Mouse (Mus musculus): ENCODE measurements around the gene Id1.
A peak's percentile ranks its signal among the peaks of the same experiment; 100 is the strongest.

Gene Id1

GRCm38 (mm10) chr2:152736090-152736601 lies at the start of gene Id1:
Id1 (plus strand) TSS chr2:152736251.
- peak; percentile 98 for DNase-seq (ENCODE audit: low spot score)

GRCm38 (mm10) chr2:152686399-152686798 lies 49.7 kb upstream of the Id1 start:
- DNase-seq (ENCODE audit: low spot score), result no peak

GRCm38 (mm10) chr2:152686806-152687267 lies 49.2 kb upstream of the Id1 start, which contains the start of gene Mcts2:
Mcts2 (plus strand) TSS chr2:152687035.
- DNase-seq (ENCODE audit: low spot score), result peak; percentile 94

GRCm38 (mm10) chr2:152691564-152692217 lies 44.4 kb upstream of the Id1 start:
- peak; percentile 78 for DNase-seq (ENCODE audit: low spot score)

GRCm38 (mm10) chr2:152693233-152693632 lies 42.8 kb upstream of the Id1 start:
- peak; percentile 85 for DNase-seq (ENCODE audit: low spot score)

- no peak for DNase-seq (ENCODE audit: low spot score)
Measured at GRCm38 (mm10) chr2:152693735-152694134, 42.3 kb upstream of the Id1 start.

GRCm38 (mm10) chr2:152694708-152695107 lies 41.3 kb upstream of the Id1 start:
- DNase-seq (ENCODE audit: low spot score), result peak; percentile 78

- no peak for DNase-seq (ENCODE audit: low spot score)
Measured at GRCm38 (mm10) chr2:152696016-152696415, 40.0 kb upstream of the Id1 start.

GRCm38 (mm10) chr2:152696476-152697164 lies 39.4 kb upstream of the Id1 start:
- DNase-seq (ENCODE audit: low spot score), result peak; percentile 94

GRCm38 (mm10) chr2:152700138-152700537 lies 35.9 kb upstream of the Id1 start:
- DNase-seq (ENCODE audit: low spot score), result no peak

- DNase-seq (ENCODE audit: low spot score), result no peak
Measured at GRCm38 (mm10) chr2:152700725-152701124, 35.3 kb upstream of the Id1 start.

- DNase-seq (ENCODE audit: low spot score), result no peak
Measured at GRCm38 (mm10) chr2:152703596-152704255, 32.3 kb upstream of the Id1 start.

GRCm38 (mm10) chr2:152704256-152704605 lies 31.8 kb upstream of the Id1 start:
- DNase-seq (ENCODE audit: low spot score), result no peak

- DNase-seq (ENCODE audit: low spot score), result no peak
Measured at GRCm38 (mm10) chr2:152704811-152705370, 31.2 kb upstream of the Id1 start.

- peak; percentile 85 for DNase-seq (ENCODE audit: low spot score)
Measured at GRCm38 (mm10) chr2:152705993-152706571, 30.0 kb upstream of the Id1 start.

GRCm38 (mm10) chr2:152707186-152707585 lies 28.9 kb upstream of the Id1 start:
- peak; percentile 31 for DNase-seq (ENCODE audit: low spot score)

GRCm38 (mm10) chr2:152707627-152708026 lies 28.4 kb upstream of the Id1 start:
- DNase-seq (ENCODE audit: low spot score), result peak; percentile 73

GRCm38 (mm10) chr2:152709066-152709465 lies 27.0 kb upstream of the Id1 start:
- no peak for DNase-seq (ENCODE audit: low spot score)

- peak; percentile 43 for DNase-seq (ENCODE audit: low spot score)
Measured at GRCm38 (mm10) chr2:152716241-152716772, 19.7 kb upstream of the Id1 start.

- DNase-seq (ENCODE audit: low spot score), result no peak
Measured at GRCm38 (mm10) chr2:152717652-152718051, 18.4 kb upstream of the Id1 start.

GRCm38 (mm10) chr2:152718076-152718475 lies 18.0 kb upstream of the Id1 start:
- no peak for DNase-seq (ENCODE audit: low spot score)

Data from adipocyte (in vitro differentiated cells).